Mouse (Mus musculus): Measurements from ENCODE around the gene Tmigd3. TPM values are rescaled to one million over a fixed set of nuclear protein-coding genes. Genes with fewer than 3 reads are reported as not detected.
A peak's percentile ranks its signal among the peaks of the same experiment; 100 is the strongest.

Gene Tmigd3
- polyA plus RNA-seq, 1 experiment = 0.15 TPM

DNA sequence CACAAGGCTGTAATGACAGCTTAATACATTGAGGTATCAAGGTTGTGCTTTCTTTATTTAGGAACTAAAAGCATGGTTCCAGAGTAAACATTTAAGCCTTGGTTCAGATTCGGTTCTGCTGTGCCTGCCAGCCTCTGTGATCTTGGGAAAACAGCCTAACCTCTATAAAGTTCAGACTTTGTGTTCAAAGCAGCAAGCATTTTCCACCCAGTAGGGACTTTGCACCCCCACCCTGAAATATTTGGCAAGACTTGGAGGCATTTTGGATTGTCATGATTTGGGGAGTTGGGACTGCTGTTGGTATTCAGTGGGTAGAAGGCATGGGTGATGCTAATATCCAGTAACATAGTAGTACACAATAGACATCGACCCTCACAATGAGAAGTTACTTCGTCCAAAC, 18.3 kb downstream of the Tmigd3 start:
- Histone ChIP-seq H3K27ac (ENCODE audit: insufficient read depth, low read length) (no peak overlapping the region), H3K4me1 (ENCODE audit: control insufficient read depth, insufficient read depth, low read length) (peaks cover 2% of the 10 kb centered on the region; the same call in 1 of the 2 replicates), H3K4me3 (ENCODE audit: insufficient read depth, low read length) (no peak overlapping the region)
- TF ChIP-seq POLR2A (IDR thresholded peaks at IDR 0.05; ENCODE audit: extremely low read depth, insufficient read depth, low read length) (no peak), CTCF (IDR thresholded peaks at IDR 0.05; ENCODE audit: extremely low read depth, insufficient read depth, low read length) (no peak)

- H3K27ac ChIP-seq (ENCODE audit: insufficient read depth, low read length) = no peak overlapping the region
- TF ChIP-seq POLR2A (IDR thresholded peaks at IDR 0.05; ENCODE audit: extremely low read depth, insufficient read depth, low read length) (no peak), CTCF (IDR thresholded peaks at IDR 0.05; ENCODE audit: extremely low read depth, insufficient read depth, low read length) (no peak)
- H3K4me3 ChIP-seq (ENCODE audit: insufficient read depth, low read length) = no peak overlapping the region
- peaks cover 2% of the 10 kb centered on the region; the same call in 1 of the 2 replicates for H3K4me1 ChIP-seq (ENCODE audit: control insufficient read depth, insufficient read depth, low read length)
Observed at GRCm38 (mm10) chr3:105890220-105890619, 19.5 kb downstream of the Tmigd3 start.

GRCm38 (mm10) chr3:105891141-105891540, 20.4 kb downstream of the Tmigd3 start:
- Histone ChIP-seq H3K4me1 (ENCODE audit: control insufficient read depth, insufficient read depth, low read length) (peaks cover 2% of the 10 kb centered on the region; the same call in 1 of the 2 replicates), H3K27ac (ENCODE audit: insufficient read depth, low read length) (no peak overlapping the region), H3K4me3 (ENCODE audit: insufficient read depth, low read length) (no peak overlapping the region)
- no peak for TF ChIP-seq CTCF (IDR thresholded peaks at IDR 0.05; ENCODE audit: extremely low read depth, insufficient read depth, low read length)
- TF ChIP-seq POLR2A (IDR thresholded peaks at IDR 0.05; ENCODE audit: extremely low read depth, insufficient read depth, low read length) = no peak

DNA sequence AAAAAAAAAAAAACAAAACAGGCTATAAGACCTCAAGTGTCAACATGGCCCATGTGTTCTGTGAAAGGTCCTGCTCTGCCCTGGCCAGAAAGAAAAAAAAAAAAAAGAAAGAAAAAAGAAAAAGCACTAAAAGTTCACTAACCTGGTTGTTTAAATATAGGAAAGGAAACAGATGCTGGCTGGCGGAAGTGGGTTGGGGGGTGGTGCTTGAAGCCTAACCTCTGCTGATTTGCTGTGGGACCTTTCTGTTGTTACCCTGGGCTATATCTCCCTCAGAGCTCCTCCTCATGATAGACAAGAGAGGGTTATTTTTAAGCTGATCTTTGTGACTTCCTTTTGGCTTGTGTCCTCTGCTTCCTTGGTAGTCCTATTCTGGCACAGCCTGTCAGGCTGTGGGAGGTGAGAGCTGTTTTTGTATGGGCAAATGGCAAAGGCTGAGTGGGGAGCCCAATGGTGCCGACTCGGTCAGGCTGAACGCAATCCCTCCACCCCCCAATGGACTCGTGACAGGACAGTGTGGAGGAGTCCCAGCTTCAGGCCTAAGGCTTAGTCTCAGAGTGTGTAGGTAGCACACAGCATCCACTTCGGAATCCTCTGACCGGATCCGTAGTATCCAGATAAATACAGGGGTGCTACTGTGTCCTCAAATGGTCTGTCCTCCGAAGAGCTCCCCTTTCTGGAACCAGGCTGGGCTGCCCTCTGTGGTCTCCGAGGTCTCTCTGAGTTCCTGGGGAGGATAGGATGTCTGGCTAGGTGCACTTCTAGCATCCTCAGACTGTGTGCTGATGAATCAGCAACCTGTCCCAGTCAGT, 21.3 kb downstream of the Tmigd3 start:
- Histone ChIP-seq H3K4me3 (ENCODE audit: insufficient read depth, low read length) (no peak overlapping the region), H3K27ac (ENCODE audit: insufficient read depth, low read length) (peak overlapping the region; percentile 30; the same call in 1 of the 2 replicates), H3K4me1 (ENCODE audit: control insufficient read depth, insufficient read depth, low read length) (peaks cover 2% of the 10 kb centered on the region; the same call in 1 of the 2 replicates)
- TF ChIP-seq CTCF (IDR thresholded peaks at IDR 0.05; ENCODE audit: extremely low read depth, insufficient read depth, low read length) (no peak), POLR2A (IDR thresholded peaks at IDR 0.05; ENCODE audit: extremely low read depth, insufficient read depth, low read length) (no peak)

- TF ChIP-seq CTCF (IDR thresholded peaks at IDR 0.05; ENCODE audit: extremely low read depth, insufficient read depth, low read length) = no peak
- no peak for TF ChIP-seq POLR2A (IDR thresholded peaks at IDR 0.05; ENCODE audit: extremely low read depth, insufficient read depth, low read length)
- H3K4me3 ChIP-seq (ENCODE audit: insufficient read depth, low read length) = no peak overlapping the region
- H3K27ac ChIP-seq (ENCODE audit: insufficient read depth, low read length) = no peak overlapping the region
- peaks cover 2% of the 10 kb centered on the region; the same call in 1 of the 2 replicates for H3K4me1 ChIP-seq (ENCODE audit: control insufficient read depth, insufficient read depth, low read length)
Observed at GRCm38 (mm10) chr3:105892572-105893495, 22.1 kb downstream of the Tmigd3 start.

GRCm38 (mm10) chr3:105893941-105894391, 23.3 kb downstream of the Tmigd3 start:
- Histone ChIP-seq H3K4me1 (ENCODE audit: control insufficient read depth, insufficient read depth, low read length) (peaks cover 2% of the 10 kb centered on the region; the same call in 1 of the 2 replicates), H3K4me3 (ENCODE audit: insufficient read depth, low read length) (no peak overlapping the region), H3K27ac (ENCODE audit: insufficient read depth, low read length) (no peak overlapping the region)
- TF ChIP-seq CTCF (IDR thresholded peaks at IDR 0.05; ENCODE audit: extremely low read depth, insufficient read depth, low read length) (no peak), POLR2A (IDR thresholded peaks at IDR 0.05; ENCODE audit: extremely low read depth, insufficient read depth, low read length) (no peak)

GRCm38 (mm10) chr3:105894601-105895592, 24.2 kb downstream of the Tmigd3 start:
- H3K4me3 ChIP-seq (ENCODE audit: insufficient read depth, low read length) = no peak overlapping the region
- peaks cover 2% of the 10 kb centered on the region; the same call in 1 of the 2 replicates for H3K4me1 ChIP-seq (ENCODE audit: control insufficient read depth, insufficient read depth, low read length)
- TF ChIP-seq POLR2A (IDR thresholded peaks at IDR 0.05; ENCODE audit: extremely low read depth, insufficient read depth, low read length) = no peak
- TF ChIP-seq CTCF (IDR thresholded peaks at IDR 0.05; ENCODE audit: extremely low read depth, insufficient read depth, low read length) = peak; percentile 39; the same call in 1 of the 2 replicates
- H3K27ac ChIP-seq (ENCODE audit: insufficient read depth, low read length) = no peak overlapping the region

GRCm38 (mm10) chr3:105896811-105897210, 26.1 kb downstream of the Tmigd3 start:
- no peak for TF ChIP-seq POLR2A (IDR thresholded peaks at IDR 0.05; ENCODE audit: extremely low read depth, insufficient read depth, low read length)
- no peak for TF ChIP-seq CTCF (IDR thresholded peaks at IDR 0.05; ENCODE audit: extremely low read depth, insufficient read depth, low read length)
- Histone ChIP-seq H3K4me3 (ENCODE audit: insufficient read depth, low read length) (no peak overlapping the region), H3K4me1 (ENCODE audit: control insufficient read depth, insufficient read depth, low read length) (peaks cover 2% of the 10 kb centered on the region; the same call in 1 of the 2 replicates), H3K27ac (ENCODE audit: insufficient read depth, low read length) (no peak overlapping the region)
